Mouse (Mus musculus) limb, embryonic 12.5 days (tissue): ENCODE results near the gene Otof. TPM values are rescaled to one million over a fixed set of nuclear protein-coding genes. Genes with fewer than 3 reads are reported as not detected.

Source experiments
- ATAC-seq: fragments of 200-750 bp; cut with Nextera tagmentation; 2 replicates; pipeline ENCODE4 v1.8.0; 2017; ENCODE audit warnings: low read depth, moderate TSS enrichment; ENCODE audit not compliant: insufficient number of reproducible peaks, insufficient read depth, low FRiP score, low TSS enrichment
- H3K27ac ChIP-seq: fragments of 300-500 bp; sonication (generic); 2 replicates; pipeline ENCODE4 v1.5.1; 2016; ENCODE audit warnings: mild to moderate bottlenecking, moderate library complexity
- H3K27me3 ChIP-seq: fragments of 300-500 bp; sonication (generic); 2 replicates; pipeline ENCODE4 v1.6.1; 2016; ENCODE audit warnings: mild to moderate bottlenecking, moderate library complexity
- H3K36me3 ChIP-seq: fragments of 300-500 bp; sonication (generic); 2 replicates; pipeline ENCODE4 v1.6.1; 2016; ENCODE audit warnings: mild to moderate bottlenecking, moderate library complexity
- H3K4me1 ChIP-seq: fragments of 300-500 bp; sonication (generic); replicated peaks from 2 replicates; pipeline ENCODE4 v1.6.1; 2016
- H3K4me2 ChIP-seq: fragments of 300-500 bp; sonication (generic); 2 replicates; pipeline ENCODE4 v1.6.1; 2016; ENCODE audit warnings: mild to moderate bottlenecking, moderate library complexity
- H3K4me3 ChIP-seq: fragments of 300-500 bp; sonication (generic); replicated peaks from 2 replicates; pipeline ENCODE4 v1.5.1; 2016; ENCODE audit warnings: mild to moderate bottlenecking
- H3K9ac ChIP-seq: fragments of 300-500 bp; sonication (generic); replicated peaks from 2 replicates; pipeline ENCODE4 v1.6.1; 2016; ENCODE audit warnings: mild to moderate bottlenecking, moderate library complexity
- H3K9me3 ChIP-seq: fragments of 300-500 bp; sonication (generic); 2 replicates; pipeline ENCODE4 v1.6.1; 2016; ENCODE audit warnings: mild to moderate bottlenecking, moderate library complexity
- WGBS: fragments of 180-500 bp; shearing (Covaris S2); methylation state at CpG from one replicate; pipeline ENCODE4 v1.1.7; 2016; 5-methylcytosine and 5-hydroxymethylcytosine counted together
- polyA plus RNA-seq: library from polyadenylated mRNA; unstranded; fragments of >200 nt; fragmentation: Nextera tagmentation; extraction: Ambion mirVana; gene quantifications from 2 replicates; pipeline ENCODE4 v1.2.1, GENCODE M21; 2016

Otof gene
- polyA plus RNA-seq, 1 experiment from 2014 or later, result 0.24 TPM

- Histone ChIP-seq H3K4me3 (no peak overlapping the region), H3K27ac (no peak overlapping the region), H3K9ac (no peak overlapping the region), H3K36me3 (no peaks in the 10 kb centered on the region), H3K9me3 (no peaks in the 10 kb centered on the region), H3K4me1 (no peaks in the 10 kb centered on the region), H3K4me2 (no peak overlapping the region), H3K27me3 (no peaks in the 10 kb centered on the region; the same call in 1 of the 2 replicates)
- ATAC-seq, result no peak
- 40% methylated on average over 10 of the region's 10 CpGs for WGBS
Observed at GRCm38 (mm10) chr5:30476534-30476933, 14.8 kb upstream of the Otof start.

- no peak overlapping the region for H3K9ac ChIP-seq
- H3K36me3 ChIP-seq, result no peaks in the 10 kb centered on the region
- H3K4me2 ChIP-seq, result no peak overlapping the region
- no peak overlapping the region for H3K27ac ChIP-seq
- H3K9me3 ChIP-seq, result no peaks in the 10 kb centered on the region
- 74% methylated on average over 5 of the region's 5 CpGs for WGBS
- H3K4me3 ChIP-seq, result no peak overlapping the region
- H3K27me3 ChIP-seq, result peaks cover 6% of the 10 kb centered on the region
- no peak for ATAC-seq
- 0 out of 2 replicates have a peak, but pooled peaks cover 3% of the 10 kb centered on the region for H3K4me1 ChIP-seq
Observed at GRCm38 (mm10) chr5:30472148-30472547, 10.4 kb upstream of the Otof start.

DNA sequence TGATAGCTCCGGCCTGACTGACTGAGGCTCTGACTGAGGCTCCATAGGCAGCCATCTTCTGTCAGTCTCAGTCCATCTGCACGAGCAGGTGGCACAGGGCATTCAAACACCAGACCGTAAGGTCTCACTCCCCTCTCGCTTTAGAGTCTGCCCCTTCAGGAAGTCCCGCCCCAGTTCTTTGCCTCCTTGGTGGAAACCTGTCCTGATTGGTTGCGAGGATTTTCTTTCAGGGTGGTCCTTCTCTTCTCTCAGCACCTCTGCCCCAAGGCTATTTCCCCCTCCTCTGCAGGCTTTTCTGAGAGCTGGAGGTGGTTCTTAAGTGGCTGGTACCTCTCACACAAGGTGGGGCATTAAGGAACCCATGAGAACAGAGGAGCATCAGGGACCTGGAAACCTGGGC lies 8.7 kb upstream of the Otof start:
- H3K27me3 ChIP-seq, result peaks cover 23% of the 10 kb centered on the region
- H3K9me3 ChIP-seq, result no peaks in the 10 kb centered on the region
- H3K4me3 ChIP-seq, result no peak overlapping the region
- 50% methylated on average over 6 of the region's 6 CpGs for WGBS
- H3K36me3 ChIP-seq, result no peaks in the 10 kb centered on the region
- ATAC-seq, result no peak
- H3K27ac ChIP-seq, result no peak overlapping the region
- H3K9ac ChIP-seq, result no peak overlapping the region
- H3K4me1 ChIP-seq, result peaks cover 9% of the 10 kb centered on the region; the same call in 1 of the 2 replicates
- H3K4me2 ChIP-seq, result no peak overlapping the region

DNA sequence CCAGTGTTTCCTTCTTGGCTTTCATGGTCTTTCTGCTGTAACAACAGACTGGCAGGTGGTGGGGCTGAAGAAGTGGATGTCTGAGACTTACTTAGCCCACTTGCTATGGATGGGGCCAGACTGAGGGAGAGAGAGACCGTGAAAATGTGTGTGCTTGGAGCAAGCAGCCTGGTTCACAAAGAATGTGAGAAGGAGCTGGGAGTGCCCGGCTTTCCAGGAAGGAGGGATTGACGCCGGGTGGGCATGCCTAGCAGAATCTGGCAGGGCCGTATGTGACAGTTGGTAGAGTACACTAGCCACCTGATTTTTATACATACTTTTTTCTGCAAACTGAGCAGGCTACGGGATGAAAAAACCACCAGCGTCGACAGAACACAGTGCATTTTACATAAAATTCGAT lies 4.6 kb upstream of the Otof start:
- no peak for ATAC-seq
- H3K4me1 ChIP-seq, result peaks cover 18% of the 10 kb centered on the region
- peak overlapping the region; percentile 25 for H3K4me3 ChIP-seq
- peaks cover 57% of the 10 kb centered on the region for H3K27me3 ChIP-seq
- 0 out of 2 replicates have a peak overlapping the region, but pooled peaks have one; percentile 42 for H3K9ac ChIP-seq
- WGBS, result 38% methylated on average over 9 of the region's 9 CpGs
- H3K27ac ChIP-seq, result no peak overlapping the region
- H3K4me2 ChIP-seq, result peak overlapping the region; percentile 51
- H3K9me3 ChIP-seq, result no peaks in the 10 kb centered on the region
- no peaks in the 10 kb centered on the region for H3K36me3 ChIP-seq

DNA sequence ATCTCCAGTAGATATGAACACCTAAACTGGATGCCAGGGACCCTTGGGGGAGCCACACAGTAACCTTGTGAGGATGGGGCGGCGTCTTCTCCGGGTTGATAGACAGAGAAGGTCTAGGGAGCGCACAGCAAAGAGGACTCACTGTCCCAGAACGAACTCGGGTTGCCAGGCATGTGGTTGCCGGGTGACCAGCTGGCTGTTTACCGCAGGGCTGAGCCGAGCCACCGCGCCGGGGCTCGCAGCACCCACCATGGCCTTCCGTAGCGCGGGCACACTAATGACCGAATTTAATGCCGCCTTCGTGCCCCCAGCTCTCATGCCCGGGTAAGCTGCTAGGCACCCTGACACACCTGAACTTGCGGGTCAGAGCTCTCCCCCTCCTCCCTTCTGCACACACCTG lies 4.1 kb upstream of the Otof start, which contains the start of gene 1700001C02Rik:
Gene 1700001C02Rik, plus strand, starts transcription at position 187 of the 400 bp plus-strand sequence.
- WGBS, result 12% methylated on average over 21 of the region's 21 CpGs
- H3K27ac ChIP-seq, result no peak within 1 kb of the TSS

DNA sequence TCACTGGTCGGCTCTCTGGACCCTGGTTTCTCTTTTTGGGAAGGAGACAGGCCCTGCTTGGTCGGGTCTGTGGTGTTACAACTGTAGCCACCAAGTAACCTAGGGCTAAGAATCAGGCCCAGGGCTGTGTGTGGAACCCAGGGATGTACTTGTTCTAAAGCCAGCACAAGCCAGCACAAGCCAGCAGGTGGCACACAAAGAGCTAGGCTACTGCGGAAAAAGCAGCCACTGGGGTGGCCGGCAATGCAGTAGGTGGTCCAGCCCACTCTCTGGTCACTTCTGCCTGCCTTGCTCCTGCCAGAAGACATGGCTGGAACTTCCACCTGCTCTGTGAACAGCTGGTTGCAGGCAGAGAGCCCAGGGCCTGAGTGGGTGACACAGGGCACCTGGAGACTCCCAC lies 1.6 kb downstream of the Otof start:
- H3K4me3 ChIP-seq, result no peak overlapping the region
- H3K36me3 ChIP-seq, result no peaks in the 10 kb centered on the region
- no peak overlapping the region for H3K4me2 ChIP-seq
- H3K27ac ChIP-seq, result no peak overlapping the region
- peaks cover 37% of the 10 kb centered on the region for H3K27me3 ChIP-seq
- H3K9ac ChIP-seq, result no peak overlapping the region
- H3K9me3 ChIP-seq, result no peaks in the 10 kb centered on the region
- no peak for ATAC-seq
- 35% methylated on average over 4 of the region's 4 CpGs for WGBS
- H3K4me1 ChIP-seq, result peaks cover 24% of the 10 kb centered on the region

More for the DNA sequence above, 4.1 kb upstream of the Otof start, which contains the start of gene 1700001C02Rik:
- Histone ChIP-seq H3K9me3 (no peaks in the 10 kb centered on the region), H3K27me3 (peaks cover 61% of the 10 kb centered on the region), H3K4me3 (peak within 1 kb of the TSS; percentile 25), H3K36me3 (no peaks in the 10 kb centered on the region), H3K9ac (0 out of 2 replicates have a peak within 1 kb of the TSS, but pooled peaks have one; percentile 42), H3K4me1 (peaks cover 18% of the 10 kb centered on the region), H3K4me2 (peak within 1 kb of the TSS; percentile 51)
- ATAC-seq, result no peak

DNA sequence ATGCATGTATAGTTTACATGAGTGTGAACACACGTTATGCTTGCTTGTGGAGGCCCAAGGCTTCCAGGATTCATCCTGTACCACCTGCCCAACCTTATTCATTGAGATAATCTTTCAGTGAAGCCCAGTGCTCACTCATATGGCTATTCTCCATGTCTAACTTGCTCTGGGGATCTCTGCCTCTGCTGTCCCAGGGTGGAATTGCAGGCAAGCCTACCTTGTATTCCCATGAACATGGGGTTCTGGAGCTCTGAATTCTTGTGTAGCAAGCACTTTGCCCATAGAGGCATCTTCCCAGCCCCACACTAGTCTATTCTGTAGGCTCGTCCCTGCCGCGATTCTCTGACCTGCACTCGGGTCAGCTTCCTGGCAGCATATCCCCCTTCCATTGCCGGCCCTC lies 5.7 kb downstream of the Otof start:
- H3K9me3 ChIP-seq, result no peaks in the 10 kb centered on the region
- peaks cover 4% of the 10 kb centered on the region; the same call in 1 of the 2 replicates for H3K27me3 ChIP-seq
- H3K9ac ChIP-seq, result no peak overlapping the region
- WGBS, result 51% methylated on average over 6 of the region's 6 CpGs
- no peaks in the 10 kb centered on the region for H3K36me3 ChIP-seq
- H3K4me2 ChIP-seq, result no peak overlapping the region
- H3K4me1 ChIP-seq, result peaks cover 15% of the 10 kb centered on the region
- H3K27ac ChIP-seq, result no peak overlapping the region
- H3K4me3 ChIP-seq, result no peak overlapping the region
- ATAC-seq, result no peak

DNA sequence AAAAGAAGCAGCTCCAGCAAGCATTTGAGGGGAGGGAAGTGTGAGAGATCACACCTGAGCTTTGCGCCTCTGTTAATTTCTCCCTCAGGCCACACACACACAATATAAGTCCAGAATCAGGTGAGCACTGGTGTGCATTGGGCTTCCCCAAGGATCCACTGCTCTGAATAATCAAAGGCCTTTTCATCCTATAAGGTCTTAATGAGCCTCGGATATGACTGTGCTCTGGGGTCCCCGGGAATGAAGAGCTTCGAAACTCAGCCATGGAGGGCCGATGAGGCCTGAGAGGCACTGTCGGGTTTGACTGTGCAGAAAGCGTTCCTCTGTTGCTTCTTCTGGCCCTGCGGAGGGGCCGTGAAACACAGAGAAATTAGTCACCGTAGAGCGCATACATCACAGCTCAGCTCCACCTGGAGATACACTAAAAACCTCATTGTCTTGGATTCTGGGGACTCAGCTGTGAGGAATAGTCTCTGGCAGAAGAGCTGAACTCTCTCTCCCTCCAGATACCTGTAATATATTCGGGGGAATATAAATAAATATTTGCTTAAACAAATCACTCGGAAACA lies 17.3 kb downstream of the Otof start:
- H3K27ac ChIP-seq, result no peak overlapping the region

GRCm38 (mm10) chr5:30442196-30442595 lies 19.5 kb downstream of the Otof start:
- no peak for ATAC-seq

More for the DNA sequence above, 17.3 kb downstream of the Otof start:
- Histone ChIP-seq H3K4me2 (no peak overlapping the region), H3K27me3 (0 out of 2 replicates have a peak, but pooled peaks cover 3% of the 10 kb centered on the region), H3K9ac (no peak overlapping the region), H3K4me3 (no peak overlapping the region), H3K4me1 (peaks cover 11% of the 10 kb centered on the region; the same call in 1 of the 2 replicates), H3K9me3 (no peaks in the 10 kb centered on the region), H3K36me3 (no peaks in the 10 kb centered on the region)
- no peak for ATAC-seq
- WGBS, result 76% methylated on average over 13 of the region's 13 CpGs

GRCm38 (mm10) chr5:30440308-30440906 lies 21.3 kb downstream of the Otof start:
- H3K4me3 ChIP-seq, result no peak overlapping the region
- H3K27ac ChIP-seq, result no peak overlapping the region
- H3K9me3 ChIP-seq, result no peaks in the 10 kb centered on the region
- no peak overlapping the region for H3K4me2 ChIP-seq
- 87% methylated on average over 8 of the region's 8 CpGs for WGBS
- H3K36me3 ChIP-seq, result no peaks in the 10 kb centered on the region
- peaks cover 11% of the 10 kb centered on the region; the same call in 1 of the 2 replicates for H3K4me1 ChIP-seq
- H3K27me3 ChIP-seq, result no peaks in the 10 kb centered on the region
- no peak for ATAC-seq
- no peak overlapping the region for H3K9ac ChIP-seq

More at GRCm38 (mm10) chr5:30442196-30442595, 19.5 kb downstream of the Otof start:
- peaks cover 11% of the 10 kb centered on the region; the same call in 1 of the 2 replicates for H3K4me1 ChIP-seq
- no peak overlapping the region for H3K27ac ChIP-seq
- no peaks in the 10 kb centered on the region for H3K36me3 ChIP-seq
- no peak overlapping the region for H3K9ac ChIP-seq
- H3K4me3 ChIP-seq, result no peak overlapping the region
- H3K27me3 ChIP-seq, result 0 out of 2 replicates have a peak, but pooled peaks cover 3% of the 10 kb centered on the region
- no peaks in the 10 kb centered on the region for H3K9me3 ChIP-seq
- WGBS, result 67% methylated on average over 5 of the region's 5 CpGs
- no peak overlapping the region for H3K4me2 ChIP-seq

- H3K27me3 ChIP-seq, result no peaks in the 10 kb centered on the region
- no peaks in the 10 kb centered on the region for H3K9me3 ChIP-seq
- no peak overlapping the region for H3K4me3 ChIP-seq
- no peak overlapping the region for H3K4me2 ChIP-seq
- no peak overlapping the region for H3K27ac ChIP-seq
- 48% methylated on average over 2 of the region's 2 CpGs for WGBS
- no peak overlapping the region for H3K9ac ChIP-seq
- H3K36me3 ChIP-seq, result no peaks in the 10 kb centered on the region
- H3K4me1 ChIP-seq, result peaks cover 6% of the 10 kb centered on the region; the same call in 1 of the 2 replicates
- no peak for ATAC-seq
Observed at GRCm38 (mm10) chr5:30438931-30439330, 22.8 kb downstream of the Otof start.
